Mouse (Mus musculus) retina, adult 2 months (tissue): ENCODE data around the gene Ppp2r5a.
A peak's percentile ranks its signal among the peaks of the same experiment; 100 is the strongest.

Experiments used
- DNase-seq: peaks from one replicate; pipeline ENCODE4 v3.0.0-alpha.2; 2012; ENCODE audit warnings: low read depth, low spot score

Gene Ppp2r5a

GRCm38 (mm10) chr1:191418936-191419335 lies 15.9 kb upstream of the Ppp2r5a start:
- DNase-seq = no peak

- no peak for DNase-seq
These were observed 14.0 kb upstream of the Ppp2r5a start for GRCm38 (mm10) chr1:191417111-191417510.

GRCm38 (mm10) chr1:191416611-191417010 lies 13.5 kb upstream of the Ppp2r5a start:
- no peak for DNase-seq

- no peak for DNase-seq
These were observed 11.4 kb upstream of the Ppp2r5a start for GRCm38 (mm10) chr1:191414432-191414831.

DNA sequence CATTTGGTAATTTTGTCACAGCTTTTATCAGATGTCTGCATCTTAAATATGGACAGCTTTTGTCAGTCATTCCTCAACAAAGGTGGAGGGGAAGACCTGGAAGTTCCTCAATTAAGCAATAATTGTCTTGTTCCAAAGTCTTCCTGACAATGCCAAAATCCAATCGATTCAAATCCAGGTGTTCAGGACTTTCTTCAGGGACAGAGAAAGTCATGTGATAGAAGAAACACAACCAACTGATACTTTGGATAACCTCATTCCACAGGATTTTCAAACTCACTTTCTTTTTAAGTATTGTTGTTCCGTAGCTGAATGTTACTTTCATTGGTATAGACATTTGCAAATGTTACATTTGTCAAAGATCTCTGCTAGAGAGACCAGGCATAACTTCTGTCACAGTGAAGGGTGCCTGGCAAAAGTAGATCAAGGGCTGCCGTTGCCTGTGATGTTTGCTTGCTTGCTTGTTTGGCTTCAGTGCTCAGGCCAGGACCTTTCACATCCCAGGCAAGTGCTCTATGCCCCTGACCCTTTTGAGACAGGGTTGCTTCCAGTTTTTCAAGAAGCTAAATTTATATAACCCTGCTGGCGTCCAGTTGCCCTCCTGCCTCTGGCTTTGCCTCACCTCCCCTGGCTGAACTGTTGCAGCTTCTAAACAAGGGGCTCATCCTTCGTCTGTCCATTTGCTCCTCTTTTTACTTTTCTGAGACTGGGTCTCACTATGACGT lies 10.8 kb upstream of the Ppp2r5a start:
- no peak for DNase-seq

GRCm38 (mm10) chr1:191410294-191411036 lies 7.4 kb upstream of the Ppp2r5a start:
- no peak for DNase-seq

GRCm38 (mm10) chr1:191407246-191407645 lies 4.2 kb upstream of the Ppp2r5a start:
- no peak for DNase-seq

- DNase-seq = no peak
These were observed 3.4 kb upstream of the Ppp2r5a start for GRCm38 (mm10) chr1:191406516-191406915.

- DNase-seq = no peak
These were observed 1.8 kb upstream of the Ppp2r5a start for GRCm38 (mm10) chr1:191404721-191405329.

DNA sequence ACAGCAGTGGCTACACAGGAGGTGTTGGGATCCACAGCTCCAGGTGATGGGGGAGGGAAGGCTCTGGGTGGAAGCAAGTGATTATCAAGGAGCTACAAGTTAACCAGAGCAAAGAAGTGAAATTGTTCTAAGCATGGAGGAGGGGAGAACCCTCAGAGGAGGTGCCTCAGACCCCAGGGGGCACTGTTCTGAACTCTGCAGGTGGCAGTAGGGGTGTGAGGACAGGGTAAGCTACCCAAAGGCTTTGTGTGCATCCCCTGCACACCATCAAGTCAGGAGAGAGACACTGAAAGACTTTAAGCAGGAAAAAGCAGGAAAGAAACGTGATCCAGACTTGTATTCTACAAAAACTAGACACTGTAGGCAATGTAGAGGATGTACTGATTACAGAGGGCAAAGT lies 1.2 kb upstream of the Ppp2r5a start:
- DNase-seq = no peak

GRCm38 (mm10) chr1:191402506-191402905 lies 566 bp downstream of the Ppp2r5a start:
- no peak for DNase-seq

- DNase-seq = peak; percentile 98
These were observed 5.9 kb downstream of the Ppp2r5a start for GRCm38 (mm10) chr1:191396897-191397849.

GRCm38 (mm10) chr1:191396446-191396845 lies 6.6 kb downstream of the Ppp2r5a start:
- no peak for DNase-seq

DNA sequence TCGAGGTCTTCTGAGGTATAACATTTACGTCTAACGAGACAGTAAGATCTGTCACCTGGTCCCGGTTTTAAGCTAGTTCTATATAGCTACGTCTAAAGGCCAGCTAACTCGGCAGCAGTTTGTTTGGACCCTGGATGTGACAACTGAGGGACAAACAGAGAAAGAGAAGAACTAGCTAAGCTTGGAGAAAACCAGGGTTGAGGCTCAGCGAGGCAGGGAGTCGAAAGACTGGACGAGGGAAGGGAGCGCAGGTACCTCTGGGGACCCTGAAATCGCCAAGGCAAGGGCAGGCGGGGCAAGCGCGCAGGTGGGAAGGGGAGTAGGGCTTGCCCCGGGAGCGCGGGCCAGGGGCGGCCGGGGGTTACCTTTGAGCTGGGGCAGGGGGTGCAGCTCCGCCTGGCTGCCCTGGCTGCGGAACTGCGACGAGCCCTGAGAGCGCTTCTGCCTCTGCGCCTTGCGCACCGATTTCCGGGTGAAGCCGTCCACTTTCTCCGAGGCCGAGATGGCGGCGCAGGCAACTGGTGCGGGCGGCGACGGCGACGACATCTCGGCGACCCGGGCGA lies 7.1 kb downstream of the Ppp2r5a start:
- DNase-seq = no peak

GRCm38 (mm10) chr1:191395200-191395599 lies 7.9 kb downstream of the Ppp2r5a start:
- no peak for DNase-seq

GRCm38 (mm10) chr1:191394126-191394525 lies 8.9 kb downstream of the Ppp2r5a start:
- no peak for DNase-seq

DNA sequence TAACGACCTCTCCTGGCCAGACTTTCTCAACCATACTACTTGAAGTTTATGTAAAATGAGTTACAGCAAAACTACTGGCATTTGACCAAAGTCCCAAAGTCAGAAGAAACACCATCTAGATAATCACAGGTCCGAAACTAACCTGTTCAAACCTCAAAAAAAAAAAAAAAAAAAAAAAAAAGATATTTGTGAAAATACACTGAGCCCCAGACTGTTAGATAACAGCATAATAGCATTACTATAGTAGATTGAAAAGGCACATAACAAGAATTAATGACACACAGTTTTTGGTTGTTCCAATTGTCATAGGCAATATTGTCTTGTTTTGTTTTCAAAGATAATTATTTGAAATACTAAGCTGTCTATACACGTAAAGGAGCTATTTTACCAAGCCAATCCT lies 9.5 kb downstream of the Ppp2r5a start:
- no peak for DNase-seq

GRCm38 (mm10) chr1:191391311-191391710 lies 11.8 kb downstream of the Ppp2r5a start:
- no peak for DNase-seq

- DNase-seq = no peak
These were observed 18.2 kb downstream of the Ppp2r5a start for GRCm38 (mm10) chr1:191384786-191385430.

DNA sequence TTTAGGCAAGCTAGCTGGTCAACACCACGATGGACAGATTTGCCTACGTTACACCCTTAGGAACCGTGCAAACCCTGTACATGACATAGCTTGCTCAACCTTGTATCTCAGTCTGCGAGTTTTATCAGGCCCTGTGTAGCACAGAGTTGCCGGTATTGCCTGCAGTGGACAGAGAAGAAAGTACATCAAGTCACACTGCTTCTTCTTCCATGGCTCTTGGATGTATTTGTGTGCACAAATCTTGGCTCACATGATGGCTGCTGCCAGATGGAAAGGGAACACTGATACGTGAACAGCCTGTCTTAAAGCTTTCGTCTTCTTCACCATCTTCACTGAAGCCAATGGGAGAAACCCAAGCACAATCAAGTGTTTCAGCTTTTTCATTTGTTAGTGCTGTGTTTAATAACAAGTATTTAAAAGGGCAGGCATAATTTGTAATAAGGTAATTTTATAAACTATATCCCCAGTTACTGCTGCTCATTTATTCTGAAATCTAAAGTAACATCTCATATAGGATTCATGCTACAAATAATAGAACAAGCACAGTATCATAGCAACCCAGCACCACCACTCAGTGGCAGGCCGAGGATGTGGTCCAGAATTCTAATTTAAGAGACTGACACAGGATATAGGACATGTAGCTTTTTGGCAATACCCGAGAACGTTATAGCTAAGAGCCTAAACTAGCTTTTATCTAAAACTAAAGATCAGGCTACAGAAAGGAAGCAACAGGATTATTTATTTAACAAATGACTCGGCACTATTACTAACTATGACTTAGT lies 20.9 kb downstream of the Ppp2r5a start:
- DNase-seq = no peak
